Mouse (Mus musculus): ENCODE data around the gene Gdf11.

GRCm38 (mm10) chr10:128861176-128861575 is 30.3 kb downstream of the Gdf11 start:
- TF ChIP-seq POLR2A (IDR thresholded peaks at IDR 0.05; ENCODE audit: borderline replicate concordance, extremely low read depth, insufficient read depth, insufficient read length, poor library complexity, severe bottlenecking) (no peak), CTCF (IDR thresholded peaks at IDR 0.05; ENCODE audit: borderline replicate concordance, extremely low read depth, insufficient read depth, insufficient read length) (no peak)

Measured in brain, embryonic 14.5 days (tissue).